Mouse (Mus musculus) limb, embryonic 14.5 days (tissue): ENCODE results near the gene Pou4f1. TPM values are rescaled to one million over a fixed set of nuclear protein-coding genes. Genes with fewer than 3 reads are reported as not detected.

Source experiments
- ATAC-seq: fragments of 200-750 bp; cut with Nextera tagmentation; 2 replicates; pipeline ENCODE4 v1.8.0; 2017; ENCODE audit warnings: low read depth, moderate number of reproducible peaks, moderate TSS enrichment; ENCODE audit not compliant: low FRiP score
- DNase-seq: peaks from one replicate; pipeline ENCODE4 v3.0.0-alpha.2; 2015; ENCODE audit warnings: low spot score
- H3K27ac ChIP-seq: fragments of 300-500 bp; sonication (generic); replicated peaks from 2 replicates; pipeline ENCODE4 v1.5.1; 2014; ENCODE audit warnings: low read depth, mild to moderate bottlenecking, low read length, moderate library complexity, mixed read lengths
- H3K27me3 ChIP-seq: fragments of 300-500 bp; sonication (generic); 2 replicates; pipeline ENCODE4 v1.6.1; 2014; ENCODE audit warnings: low read length, mixed read lengths; ENCODE audit not compliant: control insufficient read depth, insufficient read depth
- H3K36me3 ChIP-seq: fragments of 300-500 bp; sonication (generic); 2 replicates; pipeline ENCODE4 v1.6.1; 2014; ENCODE audit warnings: mild to moderate bottlenecking, low read length, moderate library complexity, mixed read lengths; ENCODE audit not compliant: control insufficient read depth, insufficient read depth
- H3K4me1 ChIP-seq: fragments of 300-500 bp; sonication (generic); 2 replicates; pipeline ENCODE4 v1.6.1; 2014; ENCODE audit warnings: antibody characterized with exemption, low read length, mixed read lengths; ENCODE audit not compliant: control insufficient read depth, insufficient read depth
- H3K4me2 ChIP-seq: fragments of 300-500 bp; sonication (generic); replicated peaks from 2 replicates; pipeline ENCODE4 v1.6.1; 2014; ENCODE audit warnings: low read depth, mild to moderate bottlenecking, low read length, moderate library complexity; ENCODE audit not compliant: severe bottlenecking
- H3K4me3 ChIP-seq: fragments of 300-500 bp; sonication (generic); replicated peaks from 2 replicates; pipeline ENCODE4 v1.5.1; 2014; ENCODE audit warnings: low read length
- H3K9ac ChIP-seq: fragments of 300-500 bp; sonication (generic); 2 replicates; pipeline ENCODE4 v1.6.1; 2014; ENCODE audit warnings: mild to moderate bottlenecking, low read depth, low read length, moderate library complexity; ENCODE audit not compliant: severe bottlenecking
- H3K9me3 ChIP-seq: fragments of 300-500 bp; sonication (generic); 2 replicates; pipeline ENCODE4 v1.6.1; 2016; ENCODE audit warnings: low read length; ENCODE audit not compliant: control insufficient read depth
- POLR2A ChIP-seq: fragments of 200-500 bp; IDR thresholded peaks from 2 replicates; pipeline ENCODE4 v1.8.0; 2012; ENCODE audit warnings: inconsistent platforms, mild to moderate bottlenecking, moderate library complexity, borderline replicate concordance; ENCODE audit not compliant: insufficient read depth, insufficient read length; ENCODE audit errors: extremely low read depth
- WGBS: fragments of 180-500 bp; shearing (Covaris S2); extraction: QIAGEN DNeasy Blood & Tissue Kit; methylation state at CpG from one replicate; pipeline ENCODE4 v1.1.7; 2014; 5-methylcytosine and 5-hydroxymethylcytosine counted together
- polyA plus RNA-seq, 2 experiments: library from polyadenylated mRNA; depleted of rRNA in 1 of 2; stranded (reverse) in 1 of 2; unstranded in 1 of 2; fragments of >200 nt; fragmentation: Nextera tagmentation in 1 of 2; extraction: Ambion mirVana in 1 of 2; gene quantifications; 2 replicates each; pipeline versions ENCODE4 v1.2.1 to v1.2.3; 2012 to 2014

The Pou4f1 gene
- polyA plus RNA-seq, 2 experiments: 0.29 to 0.48 TPM

- Histone ChIP-seq H3K4me2 (no peak overlapping the region), H3K4me3 (no peak overlapping the region), H3K9ac (no peak overlapping the region), H3K36me3 (no peaks in the 10 kb centered on the region), H3K9me3 (no peaks in the 10 kb centered on the region), H3K4me1 (no peaks in the 10 kb centered on the region), H3K27ac (no peak overlapping the region), H3K27me3 (no peaks in the 10 kb centered on the region)
- ATAC-seq: no peak
- no peak for TF ChIP-seq POLR2A
- no peak for DNase-seq
- 37% methylated on average over 2 of the region's 2 CpGs for WGBS
These were observed 33.5 kb downstream of the Pou4f1 start for GRCm38 (mm10) chr14:104434293-104434692.

- Histone ChIP-seq H3K27ac (no peak overlapping the region), H3K9ac (no peak overlapping the region), H3K27me3 (no peaks in the 10 kb centered on the region), H3K4me3 (no peak overlapping the region), H3K9me3 (no peaks in the 10 kb centered on the region), H3K4me2 (no peak overlapping the region), H3K4me1 (no peaks in the 10 kb centered on the region), H3K36me3 (no peaks in the 10 kb centered on the region)
- no peak for ATAC-seq
- DNase-seq: peak; percentile 42
- TF ChIP-seq POLR2A: no peak
- 63% methylated on average over 4 of the region's 4 CpGs for WGBS
These were observed 37.0 kb downstream of the Pou4f1 start for GRCm38 (mm10) chr14:104430819-104431218.

GRCm38 (mm10) chr14:104423688-104424470 lies 43.9 kb downstream of the Pou4f1 start:
- no peak for DNase-seq
- ATAC-seq: no peak
- Histone ChIP-seq H3K4me1 (no peaks in the 10 kb centered on the region), H3K9me3 (no peaks in the 10 kb centered on the region), H3K27me3 (no peaks in the 10 kb centered on the region), H3K9ac (no peak overlapping the region), H3K27ac (no peak overlapping the region), H3K4me3 (no peak overlapping the region), H3K36me3 (no peaks in the 10 kb centered on the region), H3K4me2 (no peak overlapping the region)
- 62% methylated on average over 14 of the region's 14 CpGs for WGBS
- TF ChIP-seq POLR2A: no peak

Other genes with a start within 250 kb of the Pou4f1 start
- gene Rnf219, start 54.6 kb upstream of the Pou4f1 start, polyA plus RNA-seq (2012; rRNA removed): 13.1 and 15.9 TPM in 2 replicates
- gene Rnf219, start 54.6 kb upstream of the Pou4f1 start, polyA plus RNA-seq (2014; fragmentation: Nextera tagmentation; extraction: Ambion mirVana): 26.7 and 28.6 TPM in 2 replicates